Mouse (Mus musculus): ENCODE data around the gene Cpe. TPM values are rescaled to one million over a fixed set of nuclear protein-coding genes. Genes with fewer than 3 reads are reported as not detected.
"Not testable (repeated sequence)": the region's sequence is repeated elsewhere in the genome, so short reads cannot be mapped to it uniquely, and the experiment has no call there.

Gene Cpe
- polyA plus RNA-seq, 1 experiment from 2014 or later = 165 TPM

- Histone ChIP-seq H3K4me3 (replicated peaks) (no peak overlapping the region), H3K4me2 (no peak overlapping the region), H3K27ac (no peak overlapping the region), H3K9me3 (no peaks in the 10 kb centered on the region), H3K36me3 (no peaks in the 10 kb centered on the region), H3K9ac (no peak overlapping the region), H3K27me3 (replicated peaks) (no peaks in the 10 kb centered on the region), H3K4me1 (no peaks in the 10 kb centered on the region)
- ATAC-seq (ENCODE audit: insufficient read depth, low FRiP score, low read depth) = no peak
- WGBS = 67% methylated on average over 2 of the region's 2 CpGs
Measured at GRCm38 (mm10) chr8:64672920-64673319, 19.9 kb downstream of the Cpe start.

DNA sequence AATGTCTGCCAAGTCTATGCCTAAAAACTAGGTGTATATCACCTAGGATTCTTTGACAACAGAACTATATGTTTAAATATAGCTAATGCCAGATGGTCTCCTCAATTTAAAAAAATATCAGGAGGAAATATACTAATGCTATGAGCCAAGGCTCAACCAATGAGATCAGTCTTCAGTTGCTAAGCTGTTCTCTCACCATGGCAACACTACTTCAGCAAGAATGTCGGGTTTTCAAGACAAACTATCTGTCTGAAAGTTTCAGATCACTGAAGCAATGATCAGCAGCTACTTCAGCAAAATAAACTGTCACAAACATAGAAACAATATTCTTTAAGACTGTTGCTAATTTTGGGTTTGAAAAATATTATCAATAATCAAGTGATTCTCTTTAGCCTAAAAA, 20.9 kb downstream of the Cpe start:
- WGBS = 23% methylated on average over 1 of the region's 1 CpGs
- ATAC-seq (ENCODE audit: insufficient read depth, low FRiP score, low read depth) = no peak
- Histone ChIP-seq H3K4me2 (no peak overlapping the region), H3K27me3 (replicated peaks) (no peaks in the 10 kb centered on the region), H3K36me3 (no peaks in the 10 kb centered on the region), H3K4me1 (no peaks in the 10 kb centered on the region), H3K9me3 (no peaks in the 10 kb centered on the region), H3K9ac (no peak overlapping the region), H3K27ac (no peak overlapping the region), H3K4me3 (replicated peaks) (no peak overlapping the region)

- not testable (repeated sequence) for H3K27ac ChIP-seq; H3K27me3 ChIP-seq (replicated peaks); H3K4me3 ChIP-seq (replicated peaks); H3K4me1 ChIP-seq; H3K9me3 ChIP-seq; ATAC-seq (ENCODE audit: insufficient read depth, low FRiP score, low read depth); H3K36me3 ChIP-seq; H3K4me2 ChIP-seq; H3K9ac ChIP-seq
- 57% methylated on average over 13 of the region's 13 CpGs for WGBS
Measured at GRCm38 (mm10) chr8:64666305-64666704, 26.5 kb downstream of the Cpe start.

DNA sequence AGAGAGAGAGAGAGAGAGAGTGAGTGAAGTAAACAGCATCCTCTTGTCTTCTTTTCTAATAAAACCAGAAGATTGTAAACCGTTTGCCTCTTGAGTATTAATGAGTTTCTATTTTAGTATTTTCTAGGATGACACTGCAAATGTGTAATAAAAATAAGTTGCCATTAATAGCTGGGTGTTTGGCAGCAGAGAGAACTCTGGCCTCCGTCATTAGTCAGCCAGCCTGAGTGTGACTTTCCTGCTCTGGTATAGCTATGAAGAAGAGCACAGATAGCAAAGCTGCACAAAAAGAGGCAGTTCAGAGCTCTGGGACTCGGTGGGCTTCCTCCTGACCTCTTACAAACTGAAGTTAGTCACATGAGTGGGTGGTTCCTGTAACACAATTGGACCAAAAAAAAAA, 27.3 kb downstream of the Cpe start:
- Histone ChIP-seq H3K27ac (no peak overlapping the region), H3K27me3 (replicated peaks) (no peaks in the 10 kb centered on the region), H3K4me1 (no peaks in the 10 kb centered on the region), H3K9me3 (no peaks in the 10 kb centered on the region), H3K36me3 (no peaks in the 10 kb centered on the region), H3K4me3 (replicated peaks) (no peak overlapping the region), H3K9ac (no peak overlapping the region), H3K4me2 (no peak overlapping the region)
- no peak for ATAC-seq (ENCODE audit: insufficient read depth, low FRiP score, low read depth)
- WGBS = 55% methylated on average over 3 of the region's 3 CpGs

GRCm38 (mm10) chr8:64664811-64665210, 28.0 kb downstream of the Cpe start:
- Histone ChIP-seq H3K9me3 (no peaks in the 10 kb centered on the region), H3K4me3 (replicated peaks) (no peak overlapping the region), H3K4me1 (no peaks in the 10 kb centered on the region), H3K27me3 (replicated peaks) (no peaks in the 10 kb centered on the region), H3K4me2 (no peak overlapping the region), H3K27ac (no peak overlapping the region), H3K36me3 (no peaks in the 10 kb centered on the region), H3K9ac (no peak overlapping the region)
- WGBS = 62% methylated on average over 3 of the region's 3 CpGs
- ATAC-seq (ENCODE audit: insufficient read depth, low FRiP score, low read depth) = no peak

GRCm38 (mm10) chr8:64664350-64664749, 28.5 kb downstream of the Cpe start:
- no peaks in the 10 kb centered on the region for H3K4me1 ChIP-seq
- no peak overlapping the region for H3K9ac ChIP-seq
- H3K4me3 ChIP-seq (replicated peaks) = no peak overlapping the region
- no peaks in the 10 kb centered on the region for H3K27me3 ChIP-seq (replicated peaks)
- no peak overlapping the region for H3K4me2 ChIP-seq
- no peak for ATAC-seq (ENCODE audit: insufficient read depth, low FRiP score, low read depth)
- no peaks in the 10 kb centered on the region for H3K36me3 ChIP-seq
- H3K9me3 ChIP-seq = no peaks in the 10 kb centered on the region
- H3K27ac ChIP-seq = no peak overlapping the region
- 38% methylated on average over 2 of the region's 2 CpGs for WGBS

DNA sequence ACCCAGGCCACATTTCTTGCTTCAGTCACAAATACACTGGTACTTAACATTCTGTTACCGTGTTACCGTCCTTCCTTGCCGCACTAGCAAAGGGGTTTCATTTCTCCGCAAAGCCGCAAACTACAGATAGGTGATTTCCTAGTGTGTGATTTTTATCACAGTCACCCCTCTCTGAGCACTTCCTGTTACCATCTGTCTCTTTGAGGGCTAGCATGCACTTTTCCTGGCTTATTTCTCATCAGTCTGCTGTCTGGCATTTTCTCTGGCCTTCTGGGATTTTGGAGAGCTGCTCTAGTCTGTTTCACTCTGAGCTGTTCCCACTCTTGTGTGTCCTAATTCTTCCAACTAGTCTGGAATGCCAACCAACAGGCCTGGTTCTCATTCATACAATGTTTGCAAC, 33.8 kb downstream of the Cpe start:
- H3K4me3 ChIP-seq (replicated peaks) = no peak overlapping the region
- H3K4me2 ChIP-seq = no peak overlapping the region
- WGBS = 82% methylated on average over 5 of the region's 5 CpGs
- no peaks in the 10 kb centered on the region for H3K9me3 ChIP-seq
- H3K9ac ChIP-seq = no peak overlapping the region
- no peak for ATAC-seq (ENCODE audit: insufficient read depth, low FRiP score, low read depth)
- H3K4me1 ChIP-seq = no peaks in the 10 kb centered on the region
- no peaks in the 10 kb centered on the region for H3K27me3 ChIP-seq (replicated peaks)
- H3K27ac ChIP-seq = no peak overlapping the region
- H3K36me3 ChIP-seq = no peaks in the 10 kb centered on the region

GRCm38 (mm10) chr8:64657980-64658401, 34.9 kb downstream of the Cpe start:
- H3K4me3 ChIP-seq (replicated peaks) = no peak overlapping the region
- no peaks in the 10 kb centered on the region for H3K9me3 ChIP-seq

DNA sequence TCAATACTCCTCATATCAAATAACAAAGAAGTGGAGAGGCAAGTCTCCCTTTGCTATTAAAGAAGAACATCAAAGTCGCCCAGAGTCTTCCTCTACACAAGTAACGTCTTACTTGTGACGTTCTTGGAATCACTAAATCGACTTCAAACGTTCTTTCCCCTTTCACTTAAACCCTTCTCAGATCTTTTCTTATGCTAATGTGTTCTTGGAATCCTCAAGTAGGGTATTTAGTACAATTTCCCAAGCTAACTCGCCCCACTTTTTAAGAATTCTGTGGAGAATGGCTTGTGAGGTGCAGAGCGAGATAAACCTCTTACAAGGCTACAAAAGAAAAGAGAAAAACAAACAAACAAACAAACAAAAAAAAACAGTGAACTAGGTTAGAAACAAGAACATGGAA, 35.3 kb downstream of the Cpe start:
- Histone ChIP-seq H3K4me2 (no peak overlapping the region), H3K4me3 (replicated peaks) (no peak overlapping the region), H3K9ac (no peak overlapping the region), H3K27me3 (replicated peaks) (no peaks in the 10 kb centered on the region), H3K9me3 (no peaks in the 10 kb centered on the region), H3K4me1 (no peaks in the 10 kb centered on the region), H3K27ac (no peak overlapping the region), H3K36me3 (no peaks in the 10 kb centered on the region)
- no peak for ATAC-seq (ENCODE audit: insufficient read depth, low FRiP score, low read depth)
- WGBS = 56% methylated on average over 7 of the region's 7 CpGs

More at GRCm38 (mm10) chr8:64657980-64658401, 34.9 kb downstream of the Cpe start:
- no peak overlapping the region for H3K27ac ChIP-seq
- no peak overlapping the region for H3K4me2 ChIP-seq
- no peak for ATAC-seq (ENCODE audit: insufficient read depth, low FRiP score, low read depth)
- H3K36me3 ChIP-seq = no peaks in the 10 kb centered on the region
- H3K27me3 ChIP-seq (replicated peaks) = no peaks in the 10 kb centered on the region
- no peak overlapping the region for H3K9ac ChIP-seq
- no peaks in the 10 kb centered on the region for H3K4me1 ChIP-seq
- WGBS = 87% methylated on average over 4 of the region's 4 CpGs

GRCm38 (mm10) chr8:64655887-64656286, 37.0 kb downstream of the Cpe start:
- Histone ChIP-seq H3K36me3 (no peaks in the 10 kb centered on the region), H3K9me3 (no peaks in the 10 kb centered on the region), H3K27ac (no peak overlapping the region), H3K9ac (no peak overlapping the region), H3K4me3 (replicated peaks) (no peak overlapping the region), H3K4me2 (no peak overlapping the region), H3K4me1 (no peaks in the 10 kb centered on the region), H3K27me3 (replicated peaks) (no peaks in the 10 kb centered on the region)
- WGBS = 88% methylated on average over 6 of the region's 6 CpGs
- no peak for ATAC-seq (ENCODE audit: insufficient read depth, low FRiP score, low read depth)

GRCm38 (mm10) chr8:64655087-64655486, 37.8 kb downstream of the Cpe start:
- no peaks in the 10 kb centered on the region for H3K36me3 ChIP-seq
- no peak for ATAC-seq (ENCODE audit: insufficient read depth, low FRiP score, low read depth)
- H3K4me2 ChIP-seq = no peak overlapping the region
- no peaks in the 10 kb centered on the region for H3K4me1 ChIP-seq
- no peaks in the 10 kb centered on the region for H3K9me3 ChIP-seq
- 76% methylated on average over 2 of the region's 2 CpGs for WGBS
- H3K27me3 ChIP-seq (replicated peaks) = no peaks in the 10 kb centered on the region
- no peak overlapping the region for H3K9ac ChIP-seq
- H3K27ac ChIP-seq = no peak overlapping the region
- no peak overlapping the region for H3K4me3 ChIP-seq (replicated peaks)

GRCm38 (mm10) chr8:64652285-64652684, 40.6 kb downstream of the Cpe start:
- no peaks in the 10 kb centered on the region for H3K4me1 ChIP-seq
- no peak overlapping the region for H3K27ac ChIP-seq
- H3K9me3 ChIP-seq = no peaks in the 10 kb centered on the region
- no peaks in the 10 kb centered on the region for H3K36me3 ChIP-seq
- H3K4me3 ChIP-seq (replicated peaks) = no peak overlapping the region
- ATAC-seq (ENCODE audit: insufficient read depth, low FRiP score, low read depth) = no peak
- H3K9ac ChIP-seq = no peak overlapping the region
- H3K4me2 ChIP-seq = no peak overlapping the region
- H3K27me3 ChIP-seq (replicated peaks) = no peaks in the 10 kb centered on the region

- Histone ChIP-seq H3K9me3 (no peaks in the 10 kb centered on the region), H3K27ac (no peak overlapping the region), H3K36me3 (no peaks in the 10 kb centered on the region), H3K27me3 (replicated peaks) (no peaks in the 10 kb centered on the region), H3K9ac (no peak overlapping the region), H3K4me1 (no peaks in the 10 kb centered on the region), H3K4me3 (replicated peaks) (no peak overlapping the region), H3K4me2 (no peak overlapping the region)
- ATAC-seq (ENCODE audit: insufficient read depth, low FRiP score, low read depth) = no peak
- WGBS = 75% methylated on average over 4 of the region's 4 CpGs
Measured at GRCm38 (mm10) chr8:64648063-64648462, 44.8 kb downstream of the Cpe start.

Measured in stomach, embryonic 15.5 days (tissue).